Mouse (Mus musculus): ENCODE data around the gene Esrrg.

DNA sequence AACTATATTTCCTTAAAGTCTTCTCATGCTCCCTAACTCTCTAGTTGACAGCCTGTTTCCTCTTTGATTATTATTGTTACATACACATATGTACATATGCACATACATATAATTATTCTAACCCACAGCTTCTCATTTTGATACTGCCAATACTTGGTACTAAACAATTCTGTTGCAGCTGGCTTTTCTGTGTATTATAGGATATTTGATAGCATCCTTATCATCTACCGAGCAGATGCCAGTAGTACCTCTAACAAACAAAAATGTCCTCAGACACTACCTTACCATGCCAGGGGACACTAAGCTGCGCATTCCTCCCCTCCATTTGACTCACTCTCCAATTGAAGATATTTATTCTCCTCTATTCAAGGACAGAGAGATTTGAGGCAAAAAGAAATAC lies 543.4 kb downstream of the Esrrg start:
- TF ChIP-seq CTCF (IDR thresholded peaks at IDR 0.05; ENCODE audit: borderline replicate concordance, insufficient read depth, low read length), result no peak
- no peak for TF ChIP-seq POLR2A (IDR thresholded peaks at IDR 0.05; ENCODE audit: low read depth, low read length)

Data from embryonic fibroblast, embryonic 13.5 days (primary cell).